Mouse (Mus musculus): ENCODE measurements around the gene Rasl2-9. TPM values are rescaled to one million over a fixed set of nuclear protein-coding genes. Genes with fewer than 3 reads are reported as not detected.
A peak's percentile ranks its signal among the peaks of the same experiment; 100 is the strongest.
"Not testable (repeated sequence)": the region's sequence is repeated elsewhere in the genome, so short reads cannot be mapped to it uniquely, and the experiment has no call there.

The Rasl2-9 gene
- polyA plus RNA-seq, 1 experiment from 2014 or later: not detected

DNA sequence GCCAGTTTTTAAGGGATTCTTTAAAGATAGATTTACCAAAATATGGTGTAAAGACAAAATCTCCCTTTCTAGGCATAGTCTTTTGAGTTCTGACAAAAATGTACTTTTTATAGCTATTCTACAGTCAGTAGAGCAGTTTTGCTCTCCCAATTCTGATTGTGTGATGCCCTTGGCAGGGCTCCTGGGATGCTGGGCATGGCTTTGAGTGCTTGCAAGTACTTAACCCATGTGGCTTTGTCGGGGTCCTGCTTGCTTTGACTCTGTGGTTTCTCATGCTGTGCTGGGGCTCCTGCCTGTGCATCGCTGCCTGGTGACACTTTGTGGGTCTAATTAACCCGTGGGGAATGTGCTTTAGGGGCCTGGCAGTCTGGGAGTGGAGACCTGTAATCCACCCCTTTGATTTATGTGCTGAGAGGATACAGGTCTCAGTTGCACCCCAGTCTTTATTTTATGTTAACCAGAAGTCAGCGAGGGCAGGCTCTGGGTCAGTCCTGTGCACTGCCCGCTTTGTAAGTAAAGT, 38.8 kb downstream of the Rasl2-9 start:
- H3K9me3 ChIP-seq (ENCODE audit: control insufficient read depth, low read length): no peaks in the 10 kb centered on the region
- H3K4me2 ChIP-seq (ENCODE audit: low read depth): no peak overlapping the region
- H3K4me1 ChIP-seq (ENCODE audit: control insufficient read depth, insufficient read depth, low read length): no peaks in the 10 kb centered on the region
- no peak overlapping the region for H3K27ac ChIP-seq (ENCODE audit: low read depth, low read length)
- no peak overlapping the region for H3K4me3 ChIP-seq (ENCODE audit: low read depth, low read length)
- WGBS: 73% methylated on average over 5 of the region's 5 CpGs
- peaks cover 7% of the 10 kb centered on the region for H3K36me3 ChIP-seq (ENCODE audit: control insufficient read depth, insufficient read depth, low read length)
- ATAC-seq (ENCODE audit: insufficient read depth, low FRiP score, low TSS enrichment) (no peak), DNase-seq (ENCODE audit: low spot score) (no peak)
- no peaks in the 10 kb centered on the region for H3K27me3 ChIP-seq (ENCODE audit: control insufficient read depth, insufficient read depth, low read length)
- H3K9ac ChIP-seq (ENCODE audit: low read length): no peak overlapping the region

- H3K9me3 ChIP-seq (ENCODE audit: control insufficient read depth, low read length): no peaks in the 10 kb centered on the region
- WGBS: 96% methylated on average over 1 of the region's 1 CpGs
- H3K4me2 ChIP-seq (ENCODE audit: low read depth): no peak overlapping the region
- H3K9ac ChIP-seq (ENCODE audit: low read length): no peak overlapping the region
- H3K36me3 ChIP-seq (ENCODE audit: control insufficient read depth, insufficient read depth, low read length): peaks cover 5% of the 10 kb centered on the region
- no peak overlapping the region for H3K4me3 ChIP-seq (ENCODE audit: low read depth, low read length)
- no peak overlapping the region for H3K27ac ChIP-seq (ENCODE audit: low read depth, low read length)
- no peaks in the 10 kb centered on the region for H3K27me3 ChIP-seq (ENCODE audit: control insufficient read depth, insufficient read depth, low read length)
- ATAC-seq (ENCODE audit: insufficient read depth, low FRiP score, low TSS enrichment) (no peak), DNase-seq (ENCODE audit: low spot score) (no peak)
- H3K4me1 ChIP-seq (ENCODE audit: control insufficient read depth, insufficient read depth, low read length): peaks cover 10% of the 10 kb centered on the region; the same call in 1 of the 2 replicates
Observed at GRCm38 (mm10) chr7:5085512-5085911, 40.2 kb downstream of the Rasl2-9 start.

GRCm38 (mm10) chr7:5083325-5084105, 42.2 kb downstream of the Rasl2-9 start:
- 94% methylated on average over 18 of the region's 18 CpGs for WGBS
- H3K27me3 ChIP-seq (ENCODE audit: control insufficient read depth, insufficient read depth, low read length): no peaks in the 10 kb centered on the region
- peaks cover 5% of the 10 kb centered on the region for H3K36me3 ChIP-seq (ENCODE audit: control insufficient read depth, insufficient read depth, low read length)
- ATAC-seq (ENCODE audit: insufficient read depth, low FRiP score, low TSS enrichment): no peak
- no peak overlapping the region for H3K27ac ChIP-seq (ENCODE audit: low read depth, low read length)
- H3K9me3 ChIP-seq (ENCODE audit: control insufficient read depth, low read length): no peaks in the 10 kb centered on the region
- H3K4me3 ChIP-seq (ENCODE audit: low read depth, low read length): no peak overlapping the region
- no peak overlapping the region for H3K9ac ChIP-seq (ENCODE audit: low read length)
- no peak for DNase-seq (ENCODE audit: low spot score)
- H3K4me2 ChIP-seq (ENCODE audit: low read depth): no peak overlapping the region
- H3K4me1 ChIP-seq (ENCODE audit: control insufficient read depth, insufficient read depth, low read length): peaks cover 12% of the 10 kb centered on the region; the same call in 1 of the 2 replicates

- 98% methylated on average over 2 of the region's 2 CpGs for WGBS
- Histone ChIP-seq H3K9ac (ENCODE audit: low read length) (no peak overlapping the region), H3K27me3 (ENCODE audit: control insufficient read depth, insufficient read depth, low read length) (no peaks in the 10 kb centered on the region), H3K36me3 (ENCODE audit: control insufficient read depth, insufficient read depth, low read length) (peaks cover 7% of the 10 kb centered on the region), H3K9me3 (ENCODE audit: control insufficient read depth, low read length) (no peaks in the 10 kb centered on the region), H3K27ac (ENCODE audit: low read depth, low read length) (no peak overlapping the region), H3K4me3 (ENCODE audit: low read depth, low read length) (no peak overlapping the region; the same call in 1 of the 2 replicates), H3K4me2 (ENCODE audit: low read depth) (no peak overlapping the region), H3K4me1 (ENCODE audit: control insufficient read depth, insufficient read depth, low read length) (peaks cover 12% of the 10 kb centered on the region; the same call in 1 of the 2 replicates)
- DNase-seq (ENCODE audit: low spot score) (no peak), ATAC-seq (ENCODE audit: insufficient read depth, low FRiP score, low TSS enrichment) (no peak)
Observed at GRCm38 (mm10) chr7:5081939-5082338, 43.8 kb downstream of the Rasl2-9 start.

DNA sequence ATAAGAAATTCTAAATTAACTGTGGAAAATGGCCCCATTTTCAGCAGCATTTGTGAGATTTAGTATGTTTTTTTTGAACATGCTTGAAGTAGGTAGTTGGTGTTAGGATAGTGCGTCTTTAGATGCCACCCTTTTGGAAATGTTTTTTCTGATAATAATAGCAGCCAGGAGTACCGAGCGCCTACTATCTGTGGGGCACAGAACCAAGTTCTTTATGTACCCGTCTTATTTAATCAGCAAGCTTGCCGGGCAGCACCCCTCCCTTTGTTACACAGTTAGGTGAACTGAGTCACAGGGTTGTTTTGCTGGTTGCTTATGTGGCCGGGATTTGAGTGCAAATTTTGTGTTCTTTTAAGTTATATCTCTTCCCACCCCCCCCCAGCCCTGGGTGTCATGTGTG, 44.5 kb downstream of the Rasl2-9 start:
- 83% methylated on average over 6 of the region's 6 CpGs for WGBS
- Histone ChIP-seq H3K4me1 (ENCODE audit: control insufficient read depth, insufficient read depth, low read length) (peaks cover 12% of the 10 kb centered on the region; the same call in 1 of the 2 replicates), H3K27me3 (ENCODE audit: control insufficient read depth, insufficient read depth, low read length) (no peaks in the 10 kb centered on the region), H3K4me3 (ENCODE audit: low read depth, low read length) (peak overlapping the region; percentile 93), H3K27ac (ENCODE audit: low read depth, low read length) (no peak overlapping the region), H3K4me2 (ENCODE audit: low read depth) (peak overlapping the region; percentile 90), H3K9me3 (ENCODE audit: control insufficient read depth, low read length) (no peaks in the 10 kb centered on the region), H3K9ac (ENCODE audit: low read length) (no peak overlapping the region), H3K36me3 (ENCODE audit: control insufficient read depth, insufficient read depth, low read length) (peaks cover 8% of the 10 kb centered on the region)
- ATAC-seq (ENCODE audit: insufficient read depth, low FRiP score, low TSS enrichment): no peak
- no peak for DNase-seq (ENCODE audit: low spot score)

DNA sequence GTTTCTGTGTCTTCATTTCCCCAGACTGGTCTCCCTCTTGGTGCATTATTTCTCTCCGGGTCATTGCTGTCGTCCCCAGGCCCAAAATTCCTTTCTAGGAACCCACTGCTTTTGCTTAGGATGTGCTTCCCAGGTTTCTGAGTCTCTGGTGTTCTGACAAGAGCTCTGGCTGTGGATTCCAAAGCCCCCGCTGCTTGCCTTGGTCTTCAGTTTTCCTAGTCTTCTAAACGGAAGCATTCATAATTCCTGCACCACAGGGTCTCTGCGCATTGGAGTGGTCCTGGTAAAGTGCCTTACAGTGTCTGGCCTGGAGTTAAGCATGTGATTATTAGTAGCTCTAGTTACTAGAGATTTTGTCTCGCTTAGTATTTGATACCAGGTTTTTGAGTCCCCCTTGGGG, 44.9 kb downstream of the Rasl2-9 start:
- peaks cover 10% of the 10 kb centered on the region for H3K36me3 ChIP-seq (ENCODE audit: control insufficient read depth, insufficient read depth, low read length)
- H3K4me3 ChIP-seq (ENCODE audit: low read depth, low read length): peak overlapping the region; percentile 93
- peak overlapping the region; percentile 90 for H3K4me2 ChIP-seq (ENCODE audit: low read depth)
- peak overlapping the region; percentile 84 for H3K9ac ChIP-seq (ENCODE audit: low read length)
- no peaks in the 10 kb centered on the region for H3K27me3 ChIP-seq (ENCODE audit: control insufficient read depth, insufficient read depth, low read length)
- 25% methylated on average over 6 of the region's 6 CpGs for WGBS
- H3K4me1 ChIP-seq (ENCODE audit: control insufficient read depth, insufficient read depth, low read length): peaks cover 12% of the 10 kb centered on the region; the same call in 1 of the 2 replicates
- no peaks in the 10 kb centered on the region for H3K9me3 ChIP-seq (ENCODE audit: control insufficient read depth, low read length)
- ATAC-seq (ENCODE audit: insufficient read depth, low FRiP score, low TSS enrichment): no peak
- no peak overlapping the region for H3K27ac ChIP-seq (ENCODE audit: low read depth, low read length)
- DNase-seq (ENCODE audit: low spot score): no peak

GRCm38 (mm10) chr7:5080010-5080751, 45.6 kb downstream of the Rasl2-9 start, which contains the start of gene Epn1:
Gene Epn1 (plus strand): TSS chr7:5080235.
- peak within 1 kb of the TSS; percentile 51 for H3K27ac ChIP-seq (ENCODE audit: low read depth, low read length)
- peak within 1 kb of the TSS; percentile 93 for H3K4me3 ChIP-seq (ENCODE audit: low read depth, low read length)
- H3K27me3 ChIP-seq (ENCODE audit: control insufficient read depth, insufficient read depth, low read length): no peaks in the 10 kb centered on the region
- peak; percentile 97 for DNase-seq (ENCODE audit: low spot score)
- peak within 1 kb of the TSS; percentile 90 for H3K4me2 ChIP-seq (ENCODE audit: low read depth)
- under 1% methylated on average over 70 of the region's 81 CpGs for WGBS
- peaks cover 12% of the 10 kb centered on the region; the same call in 1 of the 2 replicates for H3K4me1 ChIP-seq (ENCODE audit: control insufficient read depth, insufficient read depth, low read length)
- peak; percentile 97 for ATAC-seq (ENCODE audit: insufficient read depth, low FRiP score, low TSS enrichment)
- H3K36me3 ChIP-seq (ENCODE audit: control insufficient read depth, insufficient read depth, low read length): peaks cover 10% of the 10 kb centered on the region
- no peaks in the 10 kb centered on the region for H3K9me3 ChIP-seq (ENCODE audit: control insufficient read depth, low read length)
- peak within 1 kb of the TSS; percentile 84 for H3K9ac ChIP-seq (ENCODE audit: low read length)

GRCm38 (mm10) chr7:5079365-5080009, 46.3 kb downstream of the Rasl2-9 start:
- H3K9me3 ChIP-seq (ENCODE audit: control insufficient read depth, low read length); H3K27me3 ChIP-seq (ENCODE audit: control insufficient read depth, insufficient read depth, low read length); H3K27ac ChIP-seq (ENCODE audit: low read depth, low read length); DNase-seq (ENCODE audit: low spot score); H3K9ac ChIP-seq (ENCODE audit: low read length): not testable (repeated sequence)
- peak overlapping the region; percentile 93 for H3K4me3 ChIP-seq (ENCODE audit: low read depth, low read length)
- peaks cover 12% of the 10 kb centered on the region; the same call in 1 of the 2 replicates for H3K4me1 ChIP-seq (ENCODE audit: control insufficient read depth, insufficient read depth, low read length)
- H3K4me2 ChIP-seq (ENCODE audit: low read depth): peak overlapping the region; percentile 35; the same call in 1 of the 2 replicates
- ATAC-seq (ENCODE audit: insufficient read depth, low FRiP score, low TSS enrichment): peak; percentile 29; the same call in 1 of the 2 replicates
- H3K36me3 ChIP-seq (ENCODE audit: control insufficient read depth, insufficient read depth, low read length): peaks cover 11% of the 10 kb centered on the region
- WGBS: 51% methylated on average over 10 of the region's 13 CpGs
